Mouse (Mus musculus): ENCODE results near the gene Wdr66.

Gene Wdr66

GRCm38 (mm10) chr5:123313851-123314380 is 62.0 kb downstream of the Wdr66 start:
- DNase-seq (ENCODE audit: low read depth, low spot score): no peak

DNA sequence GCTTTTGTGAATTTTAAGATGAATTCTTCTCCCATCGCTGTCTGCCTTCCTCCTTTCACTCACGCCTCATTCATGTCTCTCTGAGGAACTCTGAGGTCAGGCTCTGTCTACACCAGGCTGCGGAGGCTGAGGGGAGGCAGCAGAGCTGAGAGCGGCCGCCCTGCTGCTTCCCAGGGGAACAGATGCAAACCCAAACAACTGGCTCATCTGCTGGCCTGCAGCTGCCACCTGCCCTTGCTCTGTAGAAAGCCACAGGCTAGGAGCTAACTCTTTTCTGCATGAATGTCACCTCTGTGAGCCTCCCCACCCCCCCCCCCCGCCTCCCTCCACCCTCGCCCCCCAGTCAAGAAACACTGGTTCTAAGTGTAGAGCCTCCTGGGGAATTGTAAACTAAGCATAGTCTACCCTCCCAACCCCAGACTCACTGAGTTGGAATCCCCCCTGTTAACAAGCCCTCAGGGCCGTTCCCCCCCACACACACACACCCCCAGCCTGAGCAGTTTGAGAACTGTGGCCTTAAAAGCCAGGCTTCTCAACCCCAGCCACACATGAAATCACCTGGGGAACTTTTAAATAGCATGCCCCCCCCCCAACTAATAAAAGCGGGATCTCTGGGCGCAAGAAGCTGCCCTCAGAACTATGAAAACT is 63.4 kb downstream of the Wdr66 start:
- DNase-seq (ENCODE audit: low read depth, low spot score): no peak

- peak; percentile 37 for DNase-seq (ENCODE audit: low read depth, low spot score)
These were observed 66.1 kb downstream of the Wdr66 start for GRCm38 (mm10) chr5:123317992-123318391.

GRCm38 (mm10) chr5:123320136-123320535 is 68.2 kb downstream of the Wdr66 start:
- DNase-seq (ENCODE audit: low read depth, low spot score): no peak

- DNase-seq (ENCODE audit: low read depth, low spot score): peak; percentile 24
These were observed 72.3 kb downstream of the Wdr66 start for GRCm38 (mm10) chr5:123324242-123324641.

DNA sequence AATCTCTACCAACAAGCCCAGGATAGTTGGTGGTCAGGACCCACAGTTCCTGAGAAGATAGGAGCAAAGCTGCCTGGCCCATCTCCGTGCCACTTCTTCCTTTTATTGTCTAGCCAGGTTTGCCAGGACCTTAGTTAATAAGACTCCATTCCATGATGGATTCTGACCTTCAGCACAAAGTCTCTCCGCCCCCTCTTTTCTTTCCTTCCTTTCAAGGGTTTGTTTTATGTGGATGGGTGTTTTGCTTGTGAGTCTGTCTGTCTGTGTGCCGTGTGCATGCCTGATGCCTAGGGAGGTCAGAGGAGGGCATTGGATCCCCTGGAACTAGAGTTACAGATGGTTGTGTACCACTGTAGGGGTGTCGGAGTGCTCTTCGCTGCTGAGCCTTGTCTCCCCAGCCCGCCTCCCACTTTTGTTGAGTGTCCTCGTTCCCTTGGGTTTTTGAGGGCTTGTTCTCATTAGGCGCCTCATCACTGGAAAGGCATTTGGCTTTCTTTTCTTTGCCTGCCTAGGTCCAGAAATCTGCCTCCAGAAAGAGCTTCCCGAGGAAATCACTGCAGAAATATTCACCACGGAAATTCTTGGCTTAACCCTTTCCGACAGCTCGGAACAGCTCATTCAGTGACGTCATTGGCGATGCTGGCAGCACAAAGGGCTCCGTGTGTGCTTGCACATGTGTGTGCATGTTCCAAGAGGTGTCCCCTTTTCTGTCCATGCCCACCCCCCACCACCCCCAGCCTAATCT is 74.3 kb downstream of the Wdr66 start:
- peak; percentile 66 for DNase-seq (ENCODE audit: low read depth, low spot score)

GRCm38 (mm10) chr5:123326751-123327148 is 74.8 kb downstream of the Wdr66 start:
- DNase-seq (ENCODE audit: low read depth, low spot score): peak; percentile 79

GRCm38 (mm10) chr5:123327686-123328085 is 75.8 kb downstream of the Wdr66 start:
- no peak for DNase-seq (ENCODE audit: low read depth, low spot score)

DNA sequence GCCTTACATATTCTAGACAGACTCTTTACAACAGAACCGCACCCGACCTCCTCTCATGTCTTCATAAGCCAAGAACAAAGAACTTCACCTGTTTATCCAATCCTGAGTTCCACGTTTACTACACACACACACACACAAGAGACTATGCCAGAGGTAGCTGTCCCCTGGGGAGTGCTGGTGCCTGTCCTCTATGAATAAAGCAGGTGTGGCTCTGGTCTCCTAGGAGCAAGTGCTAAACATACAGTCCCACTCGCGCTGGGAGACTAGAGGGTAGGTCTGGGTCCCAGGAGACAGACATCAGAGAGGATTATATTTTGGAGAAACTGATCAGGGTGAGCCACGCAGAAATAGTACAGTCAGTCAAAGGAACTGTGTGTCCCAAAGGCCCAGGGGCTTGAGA is 81.7 kb downstream of the Wdr66 start:
- no peak for DNase-seq (ENCODE audit: low read depth, low spot score)

DNA sequence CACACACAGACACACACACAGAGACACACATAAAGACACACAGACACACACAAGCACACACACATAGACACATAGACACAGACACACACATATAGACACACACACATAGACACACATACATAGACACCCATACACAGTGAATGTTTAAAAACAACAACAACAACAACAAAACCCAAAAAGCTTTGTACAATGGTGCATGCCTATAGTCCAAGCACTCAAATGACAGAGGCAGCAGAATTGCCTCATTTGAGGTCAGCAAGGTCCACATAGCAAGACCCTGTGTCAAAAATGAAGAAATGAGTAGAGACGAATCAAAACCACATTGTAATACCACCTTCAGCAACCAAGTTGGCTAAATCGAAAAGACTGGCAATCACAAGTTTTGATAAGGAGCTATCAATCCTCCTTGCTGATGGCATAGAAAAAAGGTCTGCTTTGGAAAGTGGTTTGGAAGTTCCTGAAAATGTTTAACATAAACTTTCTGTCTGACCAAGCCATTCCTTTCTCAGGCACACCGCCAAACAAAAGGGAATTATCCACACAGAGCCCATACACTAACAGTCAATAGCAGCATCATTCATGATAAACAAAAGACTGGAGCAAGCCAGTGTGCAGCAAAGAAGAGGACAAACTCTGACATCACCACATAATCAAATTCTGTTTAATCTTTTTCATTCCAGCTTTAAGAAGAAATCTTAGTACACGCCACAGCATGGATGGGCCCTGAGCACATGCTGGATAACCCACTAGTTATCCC is 84.5 kb downstream of the Wdr66 start:
- no peak for DNase-seq (ENCODE audit: low read depth, low spot score)

- DNase-seq (ENCODE audit: low read depth, low spot score): peak; percentile 70
These were observed 86.6 kb downstream of the Wdr66 start for GRCm38 (mm10) chr5:123338463-123338862.

DNA sequence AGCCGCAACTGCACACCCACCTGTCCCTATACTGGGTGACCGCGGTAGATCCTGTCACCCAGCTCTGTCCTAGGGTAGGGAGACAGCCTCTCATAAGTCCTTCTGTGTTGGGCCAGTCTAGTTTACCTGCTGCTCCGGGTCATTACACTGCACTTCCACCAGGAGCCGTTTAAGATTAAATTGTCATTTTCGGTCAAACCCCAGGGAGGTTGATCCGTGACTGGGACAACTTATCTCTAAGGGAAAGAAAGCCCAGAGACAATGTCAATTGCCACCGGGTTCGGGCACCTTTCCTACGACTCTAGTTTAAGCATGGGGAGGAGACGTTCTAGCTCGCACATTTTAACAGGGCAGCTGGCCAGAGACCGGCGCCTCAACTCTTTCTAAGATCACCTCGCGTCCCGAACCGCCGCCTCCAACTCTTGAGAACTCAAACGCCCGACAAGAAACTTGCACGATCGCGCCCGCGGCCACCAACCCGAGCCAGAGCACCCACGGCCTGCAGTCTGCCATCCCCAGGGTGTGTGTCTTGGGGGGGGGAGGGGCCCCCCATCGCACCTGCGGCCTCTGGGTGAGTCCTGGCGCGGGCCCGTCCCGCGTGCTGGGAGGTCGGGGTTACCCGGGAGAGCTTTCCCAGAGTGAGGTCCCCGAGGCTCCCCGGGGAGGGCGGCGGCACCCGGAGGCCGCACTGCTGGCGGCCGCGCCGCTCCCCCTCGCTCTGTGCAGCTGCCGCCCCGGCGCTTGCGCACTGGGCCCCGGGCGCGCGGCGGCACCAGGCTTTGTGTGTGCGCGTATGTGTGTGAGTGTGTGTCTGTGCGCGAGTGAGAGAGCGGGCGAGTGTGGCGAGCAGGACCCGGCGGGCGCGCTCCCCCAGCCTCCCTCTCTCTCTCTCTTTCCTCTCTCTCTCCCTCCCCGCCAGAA is 92.1 kb downstream of the Wdr66 start, which contains the start of gene Bcl7a:
Gene Bcl7a (plus strand): TSS at position 128 of the 921 bp plus-strand sequence.
- peak; percentile 96 for DNase-seq (ENCODE audit: low read depth, low spot score)

DNA sequence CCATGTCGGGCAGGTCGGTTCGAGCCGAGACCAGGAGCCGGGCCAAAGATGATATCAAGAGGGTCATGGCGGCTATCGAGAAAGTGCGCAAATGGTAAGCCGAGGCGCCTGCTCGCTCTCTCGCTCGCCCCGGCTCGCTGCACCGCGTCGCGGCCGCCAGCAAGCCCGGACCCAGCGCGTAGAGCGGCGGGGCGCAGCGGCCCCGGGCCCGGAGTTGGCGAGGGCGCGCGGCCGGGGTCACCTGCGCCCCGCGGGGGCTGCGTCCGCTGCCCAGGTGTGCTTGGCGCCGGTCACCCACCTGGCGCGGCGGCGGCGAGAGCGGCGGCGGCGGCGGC is 92.7 kb downstream of the Wdr66 start:
- DNase-seq (ENCODE audit: low read depth, low spot score): no peak

- peak; percentile 79 for DNase-seq (ENCODE audit: low read depth, low spot score)
These were observed 93.3 kb downstream of the Wdr66 start for GRCm38 (mm10) chr5:123344963-123345852.

- DNase-seq (ENCODE audit: low read depth, low spot score): peak; percentile 78
These were observed 94.2 kb downstream of the Wdr66 start for GRCm38 (mm10) chr5:123345853-123346654.

- DNase-seq (ENCODE audit: low read depth, low spot score): no peak
These were observed 94.9 kb downstream of the Wdr66 start for GRCm38 (mm10) chr5:123346701-123347270.

GRCm38 (mm10) chr5:123347985-123348384 is 96.1 kb downstream of the Wdr66 start:
- no peak for DNase-seq (ENCODE audit: low read depth, low spot score)

GRCm38 (mm10) chr5:123350386-123350785 is 98.5 kb downstream of the Wdr66 start:
- DNase-seq (ENCODE audit: low read depth, low spot score): peak; percentile 58

- no peak for DNase-seq (ENCODE audit: low read depth, low spot score)
These were observed 104.0 kb downstream of the Wdr66 start for GRCm38 (mm10) chr5:123355918-123356317.
